Mouse (Mus musculus) brain, embryonic 18.5 days (tissue): ENCODE measurements at regions not wholly inside any gene's neighbourhood (a gene's known extent, or its start where the extent isn't known, plus 50 kb on each side); places are given as distances from the start of the nearest gene placed in this dataset.
A peak's percentile ranks its signal among the peaks of the same experiment; 100 is the strongest.
"Not testable (repeated sequence)": the region's sequence is repeated elsewhere in the genome, so short reads cannot be mapped to it uniquely, and the experiment has no call there.

Source experiments
- DNase-seq: peaks from one replicate; pipeline ENCODE4 v3.0.0-alpha.2; 2012; ENCODE audit warnings: low read depth, low spot score

DNA sequence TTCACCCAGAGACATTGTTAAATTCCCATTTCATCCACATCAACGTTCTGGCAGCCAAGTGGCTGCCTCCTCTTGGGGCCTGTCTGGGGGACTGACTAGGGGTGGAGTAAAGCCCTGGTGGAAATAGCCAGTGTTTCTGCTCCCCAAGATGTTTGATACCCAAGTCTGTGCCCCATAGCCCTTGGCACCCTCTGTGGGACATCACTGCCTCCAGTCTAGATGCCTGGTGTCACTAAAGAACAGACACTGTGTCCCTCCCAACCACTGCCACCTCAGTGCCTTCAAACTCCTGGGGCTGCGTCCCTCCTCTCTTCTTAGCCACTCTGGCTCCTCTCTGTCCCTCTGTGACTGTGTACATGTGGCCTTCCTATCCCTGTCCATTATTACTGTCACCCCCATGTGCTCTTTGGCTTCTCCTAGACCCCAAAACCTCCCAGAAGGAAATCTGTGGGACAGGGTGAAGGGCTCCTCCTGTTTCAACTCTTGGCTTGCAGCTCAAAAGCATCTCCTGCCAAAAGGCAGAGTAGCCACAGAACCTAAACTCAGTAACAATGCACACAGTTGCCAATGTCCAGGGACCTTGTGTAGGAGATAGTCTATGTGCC is 224.8 kb upstream of the Irx4 start:
- DNase-seq, result no peak

DNA sequence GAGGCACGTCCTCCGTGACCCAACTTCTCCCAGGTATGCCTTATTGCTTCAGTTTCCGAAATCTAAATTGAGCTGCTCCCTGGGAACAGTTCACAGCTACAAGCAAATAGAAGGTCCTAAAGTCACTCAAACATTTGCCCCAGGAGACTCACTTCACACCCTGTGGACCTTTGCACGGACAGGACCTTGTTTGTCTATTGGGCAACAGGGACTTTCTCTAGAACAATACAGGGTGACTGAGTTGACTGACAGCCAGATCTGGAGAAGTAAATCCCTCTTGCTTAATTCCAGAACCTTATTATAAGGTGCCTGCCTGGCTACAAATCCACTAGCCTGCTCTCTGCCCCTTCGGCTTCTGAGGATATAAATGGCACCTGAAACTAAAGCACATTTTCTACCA is 220.5 kb upstream of the Irx4 start:
- no peak for DNase-seq

DNA sequence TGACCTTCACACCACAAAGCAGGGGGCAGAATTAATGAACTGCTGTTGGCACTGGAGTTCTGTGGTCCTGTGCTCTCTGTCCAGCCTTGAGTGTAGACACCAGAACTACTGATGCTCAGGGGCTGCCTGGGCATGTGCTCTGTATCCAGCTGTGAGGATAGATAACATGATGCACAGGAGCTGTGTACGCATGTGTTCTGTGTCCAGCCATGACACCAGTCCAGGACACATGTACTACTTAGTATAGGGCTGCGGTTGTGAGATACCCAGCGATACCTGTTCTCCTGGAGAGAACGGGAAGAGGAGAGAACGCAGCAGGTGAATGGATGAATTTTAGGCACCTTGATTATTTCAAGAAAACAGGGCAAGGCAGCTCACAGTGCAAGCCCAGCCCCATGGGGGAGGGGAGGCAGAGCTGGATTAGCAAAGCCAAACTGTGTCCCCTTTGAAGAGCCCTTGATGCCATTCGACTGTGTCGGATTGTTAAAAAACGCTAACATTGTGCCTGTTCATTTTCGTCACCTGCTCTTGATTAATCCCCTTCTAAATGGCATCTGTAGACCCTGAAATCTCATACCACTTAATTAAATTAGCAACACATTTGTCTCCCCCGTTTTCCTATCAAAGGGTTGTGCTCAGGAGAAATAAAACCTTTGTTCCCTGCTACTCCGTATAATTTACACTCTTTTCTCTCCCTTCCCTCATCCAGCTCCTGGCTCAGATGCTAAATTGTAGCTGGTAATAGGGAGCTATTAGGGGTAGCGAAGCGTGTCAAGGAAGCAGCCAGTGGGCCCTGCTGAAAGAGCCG is 218.8 kb upstream of the Irx4 start:
- DNase-seq, result no peak

DNA sequence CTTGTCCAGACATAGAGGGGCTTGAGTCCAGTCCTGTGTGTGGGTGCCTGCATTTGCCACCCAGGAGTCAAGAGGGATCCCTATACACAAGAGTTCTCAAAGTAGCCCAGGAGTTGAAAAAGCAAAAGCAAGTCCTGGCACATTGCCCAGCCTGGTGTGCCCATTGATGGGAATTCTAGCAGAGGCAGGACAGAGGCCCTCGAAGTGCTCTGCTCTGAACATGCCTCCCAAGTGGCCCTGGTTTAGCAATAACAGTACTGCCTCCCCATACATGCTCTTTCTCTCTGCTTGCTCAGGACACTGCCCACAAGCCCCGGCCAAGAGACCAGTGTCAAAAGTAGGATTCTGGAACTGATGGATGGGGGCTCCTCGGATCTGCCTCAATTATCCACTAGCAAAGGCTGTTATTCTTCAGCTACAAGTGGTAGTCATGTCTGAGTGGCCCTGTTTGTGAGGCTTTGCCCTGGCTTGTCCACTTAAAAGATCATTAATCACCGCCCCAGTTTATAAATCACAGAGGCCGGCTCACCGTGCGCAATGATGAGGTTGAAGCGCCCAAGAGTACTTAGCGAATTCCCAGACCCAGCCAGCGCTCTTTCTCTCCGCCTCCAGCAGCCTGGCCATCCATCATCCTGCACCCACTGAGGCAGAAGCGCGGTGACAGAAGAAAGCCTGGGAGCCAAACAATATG is 190.3 kb upstream of the Irx4 start:
- DNase-seq, result no peak

DNA sequence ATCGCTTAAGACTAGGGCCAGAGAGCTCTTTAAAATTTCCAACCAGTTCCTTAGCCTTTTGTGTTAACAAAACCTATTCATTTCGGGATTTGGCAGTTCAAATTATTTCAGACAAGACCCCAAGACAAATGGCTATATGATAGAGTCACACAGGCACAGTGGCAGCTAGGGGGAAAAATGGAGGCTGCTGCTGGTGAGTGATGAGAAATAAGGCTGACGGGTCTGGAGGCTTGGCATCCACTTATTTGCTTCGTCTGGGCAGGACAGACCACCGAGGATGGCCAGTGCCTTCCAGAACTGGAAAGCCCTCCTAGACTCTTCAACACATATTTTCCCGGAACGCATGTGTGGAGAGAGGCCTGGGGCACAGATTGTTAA is 189.8 kb upstream of the Irx4 start:
- DNase-seq, result no peak

DNA sequence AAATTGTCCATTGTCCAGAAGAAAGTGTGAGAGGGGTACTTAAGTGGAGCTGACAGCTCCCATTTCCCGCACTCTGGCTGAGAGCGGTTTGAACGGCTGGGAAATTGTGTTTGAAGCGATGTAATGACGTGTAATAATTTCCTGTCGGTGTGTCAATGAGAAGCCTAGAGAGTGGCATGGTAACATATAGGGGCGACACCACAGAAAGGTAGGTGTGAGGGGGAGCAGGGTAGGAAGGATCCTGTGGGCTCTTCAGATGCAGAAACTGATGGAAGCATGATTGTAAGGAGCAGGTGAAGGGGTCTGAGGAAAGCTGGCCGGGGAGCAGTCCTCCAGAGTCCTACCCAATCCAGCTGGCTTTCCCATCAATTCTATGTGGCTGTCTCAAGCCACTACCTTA is 189.2 kb upstream of the Irx4 start:
- no peak for DNase-seq

DNA sequence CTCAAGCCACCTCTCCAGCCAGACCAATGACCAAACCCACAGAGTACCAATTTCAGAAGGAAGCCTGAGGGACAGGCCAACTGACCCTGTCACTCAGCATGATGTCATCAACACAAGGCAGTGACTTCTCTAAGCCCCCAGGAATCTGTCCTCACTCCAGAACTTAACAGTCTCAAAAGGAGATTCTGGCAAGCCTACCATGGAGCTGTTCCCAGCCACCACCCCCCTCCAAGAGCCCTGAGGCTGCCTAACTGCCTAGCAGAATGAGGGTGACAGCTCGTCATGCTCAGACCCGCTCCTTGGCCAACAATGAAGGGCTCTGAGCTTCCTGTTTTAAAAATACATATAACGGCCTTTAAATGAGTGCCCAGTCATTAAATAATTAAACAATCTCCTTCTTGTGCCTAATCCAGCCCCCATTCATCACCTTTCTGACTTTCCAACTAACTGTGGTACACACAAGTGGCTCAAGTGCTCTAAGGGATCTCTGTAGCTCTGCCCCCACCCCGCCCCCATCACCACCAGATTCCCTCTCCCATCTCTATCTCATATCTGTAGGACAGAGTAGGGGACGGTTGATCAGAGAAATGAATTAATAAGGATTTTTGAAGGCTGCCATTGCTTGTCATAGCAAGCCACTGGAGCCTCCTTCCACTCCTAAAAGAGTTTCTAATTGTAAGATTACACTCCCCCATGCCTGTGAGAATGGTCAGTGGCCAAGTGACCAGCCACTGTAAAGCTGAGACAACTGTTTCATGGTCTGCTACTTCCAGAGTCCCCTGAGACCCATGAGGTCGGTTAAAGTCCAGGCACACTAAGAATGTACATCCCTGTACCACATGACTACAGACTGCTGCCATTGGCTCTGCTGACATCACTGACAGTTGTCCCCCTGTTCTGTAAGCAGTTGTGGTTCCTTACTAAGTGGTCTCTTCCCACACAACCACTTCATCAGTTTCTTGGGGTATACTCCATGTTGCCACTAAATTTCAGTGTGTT is 188.1 kb upstream of the Irx4 start:
- DNase-seq, result no peak

DNA sequence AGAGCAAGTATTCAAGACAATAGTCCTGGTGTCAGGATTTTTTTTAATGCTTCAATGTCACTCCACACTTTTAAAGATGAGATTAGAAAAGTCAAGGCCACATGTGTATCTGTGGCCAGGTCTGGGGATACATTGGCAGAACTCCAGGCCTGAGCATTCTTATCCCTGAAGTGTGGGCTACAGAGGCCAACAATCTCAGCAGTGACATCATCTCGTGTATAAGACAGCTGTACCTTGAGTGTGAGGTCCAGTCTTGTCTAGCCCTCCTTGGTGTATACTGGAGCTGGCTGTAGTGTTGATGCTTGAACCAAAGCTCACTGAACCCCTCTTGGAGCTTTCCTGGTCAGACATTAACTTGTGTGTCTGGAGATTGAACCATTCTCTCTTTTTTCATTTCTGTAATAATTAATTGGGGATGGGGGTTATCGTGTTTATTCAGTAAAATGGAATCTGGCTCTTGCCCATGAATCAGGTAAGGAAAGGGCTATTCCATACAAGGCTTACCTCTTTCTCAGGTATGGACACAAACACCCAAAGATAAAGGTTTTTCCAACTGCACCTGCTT is 182.3 kb upstream of the Irx4 start:
- no peak for DNase-seq

DNA sequence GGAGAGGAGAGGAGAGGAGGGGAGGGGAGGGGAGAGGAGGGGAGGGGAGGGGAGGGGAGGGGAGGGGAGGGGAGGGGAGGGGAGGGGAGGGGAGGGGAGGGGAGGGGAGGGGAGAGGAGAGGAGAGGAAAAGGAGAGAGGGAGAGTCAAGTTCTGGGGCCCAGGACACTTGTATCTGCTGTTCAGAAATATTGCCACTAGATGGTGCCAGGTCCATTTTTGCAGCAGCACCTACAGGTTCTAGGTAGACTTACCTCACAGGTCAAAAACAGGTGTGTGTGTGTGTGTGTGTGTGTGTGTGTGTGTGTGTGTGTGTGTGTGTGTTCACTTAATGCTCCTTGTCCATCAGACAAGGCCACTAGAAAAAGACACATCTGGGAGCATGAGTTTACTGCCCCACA is 172.5 kb upstream of the Irx4 start:
- DNase-seq, result not testable (repeated sequence)

DNA sequence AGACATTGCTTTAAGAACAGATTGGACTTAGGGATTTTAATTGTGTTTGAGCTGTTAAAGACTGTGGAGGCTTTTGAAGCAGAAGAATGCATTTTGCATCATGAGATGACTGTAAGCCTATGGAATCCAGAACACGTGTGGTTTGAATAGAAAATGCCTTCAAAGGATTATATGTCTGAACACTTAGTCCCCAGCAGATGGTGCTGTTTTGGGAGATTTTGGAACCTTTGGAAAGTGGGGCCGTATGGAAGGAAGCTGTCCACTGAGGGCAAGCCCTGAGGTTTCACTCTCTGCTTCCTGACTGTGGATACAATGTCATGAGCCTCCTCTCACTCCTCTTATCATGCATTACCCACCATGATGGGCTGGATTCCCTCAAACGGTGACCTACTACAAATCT is 168.4 kb upstream of the Irx4 start:
- DNase-seq, result no peak

DNA sequence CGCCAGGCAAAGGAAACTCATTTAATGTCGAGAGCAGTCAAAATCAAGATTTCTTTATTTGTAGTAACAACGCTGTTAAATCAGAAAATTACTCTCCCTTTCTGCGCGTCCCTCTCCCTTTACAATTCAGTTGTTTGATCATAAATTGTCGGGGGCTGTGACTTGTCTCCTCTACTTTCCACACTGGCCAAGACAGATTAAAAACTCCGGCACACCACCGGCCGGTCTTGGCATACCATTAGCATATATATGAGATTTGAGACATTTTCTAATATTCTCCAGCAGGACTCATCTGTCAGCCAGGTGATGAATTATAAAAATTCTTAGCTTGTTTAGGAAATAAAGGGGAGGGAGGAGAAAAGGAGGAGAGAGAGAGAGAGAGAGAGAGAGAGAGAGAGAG is 162.8 kb upstream of the Irx4 start:
- DNase-seq, result no peak

DNA sequence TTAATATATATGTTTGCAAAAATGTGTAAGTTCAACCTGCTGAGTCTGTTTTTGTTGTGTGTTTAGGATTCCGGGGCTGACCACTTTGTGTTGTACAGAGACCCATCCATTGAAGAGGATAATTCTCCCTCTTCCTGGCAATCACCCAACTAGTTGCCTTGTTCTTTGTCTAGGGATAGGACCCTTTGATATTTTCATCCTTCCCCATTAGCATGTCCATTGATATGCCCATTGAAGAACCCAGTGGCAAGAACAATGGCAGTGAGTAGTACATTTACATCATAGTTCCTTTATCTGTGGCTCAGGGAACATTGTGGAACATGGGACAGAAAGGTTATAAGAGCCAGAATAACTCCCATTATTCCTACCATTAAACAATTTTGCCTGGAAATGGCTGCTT is 160.9 kb upstream of the Irx4 start:
- no peak for DNase-seq

DNA sequence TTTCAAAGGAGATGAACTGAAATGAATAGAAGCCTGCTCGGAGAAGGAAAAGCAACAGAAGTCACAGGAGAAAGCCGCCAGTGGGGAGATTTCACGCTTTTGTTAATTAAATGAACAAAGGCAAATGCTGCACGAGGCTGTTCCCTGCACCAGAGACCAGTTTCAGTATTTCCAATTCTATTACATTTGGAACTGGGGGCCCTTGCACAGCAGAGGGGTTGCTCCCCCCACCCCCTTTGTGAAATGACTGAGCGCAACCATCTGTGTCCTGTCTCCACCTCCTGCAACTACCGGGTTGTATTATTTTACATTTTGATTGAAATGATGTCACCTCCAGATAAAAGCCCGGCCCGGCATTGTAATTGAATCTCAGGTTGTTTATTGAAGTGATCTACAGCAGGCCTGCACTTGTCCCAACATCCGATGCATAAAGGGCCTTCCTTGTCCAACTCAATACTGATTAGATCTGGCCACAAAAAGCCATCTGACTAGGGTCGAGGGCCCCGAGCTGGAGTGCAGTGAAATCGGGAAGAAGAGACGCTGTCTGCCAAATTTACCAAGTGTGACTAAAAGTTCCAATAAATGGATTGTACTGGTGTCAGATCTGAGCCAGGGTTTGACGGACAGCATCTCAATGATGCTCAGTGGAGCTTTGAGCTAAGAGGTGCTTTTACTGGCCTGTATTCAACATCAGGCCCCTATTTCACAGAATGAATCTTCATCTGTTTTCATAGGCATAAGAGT is 152.9 kb upstream of the Irx4 start:
- no peak for DNase-seq

DNA sequence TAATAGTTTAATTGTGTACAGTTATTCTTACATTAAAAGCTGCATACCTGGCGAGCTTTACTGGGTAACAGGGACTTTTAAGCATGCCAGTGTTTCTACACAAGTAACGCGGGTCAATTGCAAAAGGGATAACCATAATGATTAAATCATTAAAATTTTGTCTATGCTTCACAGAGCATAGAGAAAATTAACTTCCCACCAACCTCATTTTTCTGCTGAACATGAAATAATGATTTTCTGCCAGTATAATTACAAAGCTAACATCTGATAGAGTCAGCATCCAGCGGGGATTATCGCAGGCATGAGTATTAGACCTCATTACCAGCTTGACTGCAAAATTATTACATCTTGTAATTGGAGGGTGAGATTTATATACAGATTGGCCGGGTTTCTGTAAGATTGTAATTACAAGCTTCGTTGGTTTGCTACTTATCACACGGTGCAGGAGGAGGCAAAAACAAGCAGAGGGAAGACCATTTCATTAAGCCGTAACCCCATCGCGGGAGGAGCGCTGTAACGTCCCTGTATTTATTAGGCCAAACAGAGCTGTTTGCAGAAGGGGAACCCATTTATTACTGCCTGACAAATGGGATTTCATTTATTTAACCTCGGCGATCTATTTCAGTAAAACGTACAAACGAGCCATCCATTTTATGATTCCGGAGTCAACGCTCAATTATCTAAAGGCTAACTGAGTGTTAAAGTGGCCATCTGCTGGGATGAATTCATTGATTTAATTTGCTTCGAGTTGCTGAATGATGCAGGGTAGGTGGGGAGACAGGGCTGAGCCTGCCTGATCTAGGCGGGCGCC is 143.3 kb upstream of the Irx4 start:
- peak; percentile 58 for DNase-seq

DNA sequence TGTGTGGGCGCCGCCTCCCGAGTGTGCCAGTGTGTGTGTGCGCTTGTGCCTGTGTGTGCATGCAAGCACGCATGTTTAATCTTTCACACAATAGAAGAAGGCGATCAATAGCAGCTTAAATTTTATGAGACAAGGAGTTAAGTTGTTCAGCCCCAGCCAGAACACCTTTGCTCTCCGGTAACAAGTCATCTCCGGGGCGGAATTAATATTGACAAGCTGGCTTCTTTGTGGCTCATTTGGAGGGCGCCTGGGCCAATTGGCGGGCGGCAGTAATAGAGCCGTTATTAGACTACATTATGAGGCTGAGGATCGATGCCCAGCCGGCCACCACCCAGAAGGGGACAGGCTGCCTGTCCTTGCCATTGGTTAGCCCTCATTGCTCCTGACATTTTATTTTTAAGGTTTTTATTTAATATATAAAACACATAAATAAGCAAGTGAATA is 142.6 kb upstream of the Irx4 start:
- no peak for DNase-seq

DNA sequence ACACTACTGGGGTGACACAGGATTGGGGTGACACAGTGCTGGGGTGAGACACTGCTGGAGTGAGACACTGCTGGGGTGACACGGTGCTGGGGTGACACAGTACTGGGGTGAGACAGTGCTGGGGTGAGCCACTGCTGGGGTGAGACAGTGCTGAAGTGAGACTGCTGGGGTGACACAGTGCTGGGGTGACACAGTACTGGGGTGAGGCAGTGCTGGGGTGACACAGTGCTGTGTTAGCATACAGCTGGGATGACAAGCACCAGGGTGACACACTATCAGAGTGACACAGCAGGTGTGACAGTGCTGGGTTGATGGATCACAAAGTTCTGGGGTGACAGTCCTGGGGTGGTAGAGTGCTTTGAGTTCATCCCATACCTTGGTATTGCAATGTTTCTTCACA is 137.3 kb upstream of the Irx4 start:
- no peak for DNase-seq

DNA sequence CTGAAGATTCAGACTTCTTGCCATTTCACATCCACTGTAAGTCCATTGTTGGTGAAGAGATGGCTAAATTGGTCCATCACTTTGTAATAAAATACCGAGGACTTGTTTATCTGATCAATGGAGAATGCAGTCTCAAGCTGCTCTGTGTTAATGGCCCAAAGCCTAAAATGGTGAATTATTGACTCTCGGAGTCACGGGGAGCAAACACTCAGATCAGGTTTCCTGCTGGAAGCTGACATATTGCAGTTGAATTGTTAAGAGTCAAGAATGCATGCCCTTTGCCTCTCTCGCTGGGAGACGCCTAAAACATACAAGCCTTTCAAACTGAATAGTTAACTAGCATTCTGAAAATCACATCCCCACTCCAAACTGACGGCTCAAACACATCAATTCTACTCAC is 129.0 kb upstream of the Irx4 start:
- no peak for DNase-seq

DNA sequence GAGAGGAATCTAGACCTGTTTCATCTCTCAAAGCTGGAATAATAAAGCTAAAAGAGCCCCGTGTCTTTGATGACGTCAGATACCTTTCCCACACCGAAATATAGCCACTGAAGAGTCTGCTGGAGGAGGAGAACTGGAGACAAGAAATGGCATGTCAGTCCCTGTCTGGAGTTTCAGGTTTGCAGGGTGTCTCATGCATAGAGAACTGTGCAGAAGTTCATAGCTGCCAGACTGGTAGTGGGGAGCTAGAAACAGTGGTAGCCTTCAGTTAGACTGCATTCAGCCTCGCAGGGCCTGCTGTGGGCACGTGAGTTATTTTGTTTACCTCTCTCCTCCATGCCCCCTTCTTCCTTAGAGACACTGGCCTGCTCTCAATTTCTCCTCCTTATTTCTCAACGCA is 127.5 kb upstream of the Irx4 start:
- DNase-seq, result no peak

DNA sequence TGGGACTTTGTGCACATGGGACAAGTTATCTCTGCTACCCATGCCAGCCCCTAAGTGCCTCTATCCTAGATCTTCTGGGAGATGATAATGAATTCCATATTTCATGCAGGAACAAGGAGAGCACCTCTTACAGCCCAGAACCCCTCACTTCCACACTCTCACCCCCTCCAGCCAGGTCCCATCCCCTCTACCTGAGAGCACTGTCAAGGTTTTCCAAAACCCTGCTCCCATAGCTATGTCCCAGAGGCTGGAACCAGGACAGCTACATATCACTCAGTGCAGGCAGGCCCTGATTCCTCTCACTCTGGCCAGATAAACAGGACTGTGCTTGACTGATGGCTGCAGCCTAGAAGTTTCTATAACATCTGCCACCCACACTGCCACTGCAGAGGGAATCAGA is 125.3 kb upstream of the Irx4 start:
- DNase-seq, result no peak

DNA sequence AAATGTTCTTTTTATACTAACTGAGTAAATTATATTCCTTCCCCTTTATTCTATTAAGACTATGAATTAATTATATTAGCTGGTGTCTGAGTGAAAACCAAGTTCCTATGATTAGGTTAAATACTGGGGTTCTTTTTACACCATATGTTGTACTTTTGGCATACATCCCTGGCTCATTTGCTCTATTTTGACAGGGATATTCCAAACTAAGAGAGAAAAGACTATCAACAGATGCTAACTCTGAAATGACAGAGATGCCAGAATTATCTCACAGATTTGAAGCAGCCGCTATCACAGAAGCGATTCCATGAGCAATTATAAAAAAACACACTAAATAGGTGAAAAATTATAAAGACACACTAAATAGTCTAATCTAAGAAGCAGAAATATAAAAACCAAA is 119.0 kb upstream of the Irx4 start:
- DNase-seq, result no peak
